Mouse (Mus musculus): ENCODE data around the gene Sdad1. TPM values are rescaled to one million over a fixed set of nuclear protein-coding genes. Genes with fewer than 3 reads are reported as not detected.
"Not testable (repeated sequence)": the region's sequence is repeated elsewhere in the genome, so short reads cannot be mapped to it uniquely, and the experiment has no call there.

Gene Sdad1
- 10 to 100 TPM; 12.4 to 13.9 TPM for total RNA-seq (2021)
- long read RNA-seq, experiment 1, partial matches to known transcripts, result 0 of 3 reads
- long read RNA-seq, experiment 1, other reads (novel, unspliced or antisense), result 3 of 3 reads
- long read RNA-seq, experiment 2, full-length matches to known transcripts, result 6 of 7 reads
- long read RNA-seq, experiment 2, partial matches to known transcripts, result 0 of 7 reads
- long read RNA-seq, experiment 2, other reads (novel, unspliced or antisense), result 1 of 7 reads

DNA sequence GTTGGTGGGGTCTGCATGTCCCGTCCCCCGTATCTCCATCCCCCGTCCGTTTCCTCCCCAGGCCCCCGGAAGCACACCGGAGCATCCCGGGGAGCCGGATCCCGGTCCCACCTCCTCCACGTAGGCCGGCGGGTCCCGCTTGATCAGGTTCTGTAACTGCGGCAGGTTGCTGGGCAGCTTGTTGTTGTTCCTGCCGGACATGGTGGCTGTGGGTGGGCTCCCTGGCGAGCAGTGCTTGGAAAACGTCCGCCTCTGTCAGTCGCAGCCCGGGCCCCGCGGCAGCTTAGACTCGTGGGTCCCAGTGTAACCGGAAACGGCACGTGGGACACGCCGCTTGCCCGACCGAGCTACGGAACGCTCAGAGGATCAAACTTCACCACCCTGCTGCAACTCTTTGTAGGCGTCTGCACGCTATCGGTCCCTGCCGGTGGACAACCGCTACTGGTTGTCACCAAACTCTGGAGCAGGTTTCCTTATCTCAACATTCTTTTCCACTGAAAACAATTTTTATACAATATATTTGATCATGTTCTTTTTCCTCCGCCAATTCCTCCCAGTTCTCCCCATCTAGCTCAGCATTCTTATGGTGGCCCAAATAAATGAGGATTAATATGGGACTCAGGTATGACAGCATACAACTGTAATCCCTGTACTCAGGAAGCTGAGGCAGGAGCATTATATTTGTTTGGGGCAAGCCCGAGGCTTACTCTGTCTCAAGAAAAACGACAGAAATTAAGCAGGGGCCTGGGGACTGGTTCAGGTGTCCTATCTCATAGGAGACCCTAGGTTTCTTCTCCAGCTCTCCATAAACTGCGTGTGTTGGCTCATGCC, at the start of gene Sdad1:
Gene Sdad1, minus strand, starts transcription at position 799 of the 831 bp plus-strand sequence.
- DNase-seq, result peak; percentile 86 to 93
- intact Hi-C loops (cut with DNase I), result loop anchor here (1.0 to 5.0 kb wide), 2 partner anchors 88 to 197 kb away; partner anchors contain the start of gene Scarb2

DNA sequence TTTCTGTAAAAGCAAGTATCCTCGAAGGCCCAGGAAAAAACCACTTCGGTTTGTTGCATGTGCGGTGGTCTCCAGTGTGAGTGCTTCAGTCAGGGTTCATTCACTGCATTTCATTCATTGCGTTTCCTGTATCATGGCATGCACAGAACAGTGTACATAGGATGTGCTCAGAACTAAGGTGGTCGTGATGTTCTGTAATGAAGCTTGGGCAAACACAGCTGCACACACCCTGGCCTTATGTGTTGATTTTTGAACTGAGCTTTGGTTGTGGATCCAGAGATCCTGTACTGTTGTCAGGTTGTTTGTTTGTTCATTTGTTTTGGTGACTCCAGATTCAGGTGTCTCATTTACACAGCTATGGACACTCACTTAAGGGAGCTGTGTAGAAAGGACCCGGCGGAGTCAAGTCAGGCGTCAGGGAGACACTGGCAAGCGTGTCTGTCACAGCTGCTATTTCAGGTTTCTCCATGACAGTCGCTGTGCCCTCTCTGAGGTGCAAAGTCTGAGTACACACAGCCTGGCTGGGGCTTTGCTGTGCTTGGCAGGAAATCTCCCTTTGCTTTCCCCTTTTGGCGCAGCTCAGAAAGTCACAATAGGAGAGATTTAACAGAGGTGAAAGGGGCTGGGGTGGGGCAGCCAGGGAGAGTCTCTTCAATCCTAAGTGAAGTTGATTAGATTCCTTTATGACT, 48.6 kb upstream of the Sdad1 start:
- intact Hi-C loops (cut with DNase I), result no loop called here
- DNase-seq, result no peak

DNA sequence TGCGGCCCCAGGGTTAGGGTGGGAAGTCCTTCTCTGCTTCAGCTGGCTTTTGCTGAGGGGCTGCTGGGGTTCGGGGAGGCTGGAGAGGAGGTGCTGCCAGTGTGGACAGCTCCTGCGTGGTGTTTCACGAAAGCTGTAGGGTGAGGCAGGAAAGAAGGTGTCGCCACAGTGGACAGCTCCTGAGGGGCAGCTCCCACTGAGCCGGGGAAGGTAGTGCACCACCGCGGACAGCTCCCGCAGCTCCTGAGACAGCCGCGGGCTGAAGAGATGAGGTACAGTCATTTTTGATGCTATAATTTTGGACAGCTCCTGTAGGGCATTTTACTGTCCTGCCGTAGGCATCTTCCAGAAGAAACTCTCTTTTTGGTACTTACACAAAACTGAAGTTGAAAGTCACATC, 47.8 kb upstream of the Sdad1 start:
- intact Hi-C loops (cut with DNase I), result no loop called here
- peak in 1 of 2 experiments; percentile 48 for DNase-seq

DNA sequence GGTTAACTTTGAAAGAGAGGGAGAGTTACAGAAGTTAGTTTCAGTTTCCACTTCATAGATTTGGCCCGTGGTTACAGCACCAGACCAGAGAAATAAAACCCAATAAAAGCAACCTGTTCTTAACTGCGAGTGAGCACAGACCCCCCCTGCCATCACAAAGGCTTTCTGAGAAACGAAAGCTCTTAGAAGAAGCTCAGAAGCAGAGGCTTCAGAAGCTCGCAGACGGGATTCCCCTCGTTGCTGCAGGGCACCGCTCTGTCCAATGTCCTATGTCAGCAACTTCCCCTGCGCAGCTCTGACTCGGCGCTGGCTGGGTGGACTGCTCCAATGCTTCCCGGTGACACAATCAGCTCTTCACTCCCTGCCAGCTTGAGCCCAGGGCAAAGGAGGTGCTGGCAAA, 43.2 kb upstream of the Sdad1 start:
- intact Hi-C loops (cut with DNase I), result loop anchor here (2.0 kb wide), 1 partner anchor 31 kb away; no protein-coding TSS in a partner anchor
- peak; percentile 52 to 70 for DNase-seq

GRCm38 (mm10) chr5:92352716-92353115, 42.4 kb upstream of the Sdad1 start:
- intact Hi-C loops (cut with DNase I), result loop anchor here (2.0 kb wide), 1 partner anchor 30 kb away; no protein-coding TSS in a partner anchor
- DNase-seq, result not testable (repeated sequence)

DNA sequence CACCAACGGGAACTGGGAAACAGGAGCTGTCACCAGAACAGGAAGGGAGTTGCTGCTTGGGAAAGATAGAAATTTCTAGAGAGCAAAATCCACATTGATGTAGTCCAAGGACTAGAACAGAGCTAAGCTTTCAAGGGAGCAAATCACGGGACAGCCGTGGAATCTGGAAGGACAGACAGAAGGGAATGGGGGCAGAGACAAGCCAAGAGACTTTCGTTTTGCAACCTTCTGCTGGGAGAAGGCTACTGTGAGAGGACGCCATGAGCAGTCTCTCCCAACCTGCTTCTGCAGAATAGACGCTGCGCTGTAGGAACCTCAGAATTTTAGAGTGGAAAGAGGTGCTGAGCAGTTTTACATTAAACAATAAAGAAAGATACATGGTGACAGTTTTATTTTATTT, 39.5 kb upstream of the Sdad1 start:
- intact Hi-C loops (cut with DNase I), result no loop called here
- DNase-seq, result no peak

- intact Hi-C loops (cut with DNase I), result no loop called here
- DNase-seq, result peak; percentile 29 to 48
Observed at GRCm38 (mm10) chr5:92348794-92349413, 38.6 kb upstream of the Sdad1 start, which contains the start of gene Cxcl10. Gene Cxcl10, minus strand, starts transcription at chr5:92348889.

DNA sequence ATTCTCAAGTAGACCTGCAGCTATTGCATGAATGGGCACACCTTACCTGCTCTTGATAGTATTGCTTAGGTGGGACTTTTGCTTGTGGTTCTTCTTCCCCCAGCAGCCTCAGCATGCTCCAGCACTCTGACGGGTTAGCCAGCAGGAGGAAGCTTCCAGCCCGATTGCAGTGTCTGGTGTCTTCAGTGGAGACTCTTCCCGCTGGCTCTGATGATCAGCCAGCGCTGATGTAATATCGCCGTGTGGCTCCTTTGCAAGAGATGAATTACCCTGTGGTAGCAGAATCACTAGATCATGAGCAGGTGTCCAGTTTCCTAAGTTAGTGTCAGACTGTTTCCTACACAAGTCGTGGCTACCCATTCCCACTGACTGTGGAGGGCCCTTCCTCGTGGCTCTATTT, 34.7 kb upstream of the Sdad1 start:
- DNase-seq, result no peak
- intact Hi-C loops (cut with DNase I), result no loop called here

DNA sequence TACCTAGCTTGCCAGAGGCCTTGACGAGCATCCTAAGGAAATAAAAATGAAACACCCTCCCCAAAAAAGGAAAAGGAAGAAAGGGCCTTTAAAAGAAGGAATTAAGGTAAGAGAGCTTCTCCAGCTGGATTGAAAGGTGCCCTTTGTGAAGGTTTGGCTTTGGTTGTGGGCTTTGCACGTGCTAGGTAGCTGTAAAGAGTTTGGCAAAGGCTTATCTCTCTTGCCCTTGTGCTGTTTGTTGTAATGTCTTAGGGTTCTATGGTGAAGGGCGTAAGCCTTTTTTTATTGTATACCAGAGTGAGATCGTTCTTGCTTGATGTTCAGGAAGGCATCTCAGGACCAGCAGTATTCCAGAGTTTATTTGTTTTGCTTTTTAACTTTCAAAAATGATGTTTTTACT, 30.3 kb upstream of the Sdad1 start:
- intact Hi-C loops (cut with DNase I), result no loop called here
- DNase-seq, result no peak

- intact Hi-C loops (cut with DNase I), result no loop called here
- DNase-seq, result no peak
Observed at GRCm38 (mm10) chr5:92336743-92337142, 26.5 kb upstream of the Sdad1 start.

- intact Hi-C loops (cut with DNase I), result no loop called here
- peak; percentile 47 to 64 for DNase-seq
Observed at GRCm38 (mm10) chr5:92332359-92332840, 22.1 kb upstream of the Sdad1 start.

GRCm38 (mm10) chr5:92331635-92332338, 21.5 kb upstream of the Sdad1 start, which contains the start of gene Art3:
Gene Art3, plus strand, starts transcription at chr5:92331827.
- intact Hi-C loops (cut with DNase I), result no loop called here
- DNase-seq, result peak in 1 of 2 experiments; percentile 16

- intact Hi-C loops (cut with DNase I), result no loop called here
- no peak for DNase-seq
Observed at GRCm38 (mm10) chr5:92331122-92331521, 20.8 kb upstream of the Sdad1 start.

GRCm38 (mm10) chr5:92327929-92328328, 17.6 kb upstream of the Sdad1 start, which contains the start of gene Cxcl9:
Gene Cxcl9, minus strand, starts transcription at chr5:92328079.
- DNase-seq, result no peak
- intact Hi-C loops (cut with DNase I), result no loop called here

GRCm38 (mm10) chr5:92327367-92327766, 17.1 kb upstream of the Sdad1 start:
- DNase-seq, result no peak
- intact Hi-C loops (cut with DNase I), result no loop called here

GRCm38 (mm10) chr5:92323264-92323663, 13.0 kb upstream of the Sdad1 start:
- peak; percentile 73 to 79 for DNase-seq
- intact Hi-C loops (cut with DNase I), result loop anchor here (2.0 kb wide), 1 partner anchor 30 kb away; no protein-coding TSS in a partner anchor

GRCm38 (mm10) chr5:92322612-92323011, 12.3 kb upstream of the Sdad1 start:
- intact Hi-C loops (cut with DNase I), result loop anchor here (2.0 kb wide), 1 partner anchor 30 kb away; no protein-coding TSS in a partner anchor
- DNase-seq, result no peak

DNA sequence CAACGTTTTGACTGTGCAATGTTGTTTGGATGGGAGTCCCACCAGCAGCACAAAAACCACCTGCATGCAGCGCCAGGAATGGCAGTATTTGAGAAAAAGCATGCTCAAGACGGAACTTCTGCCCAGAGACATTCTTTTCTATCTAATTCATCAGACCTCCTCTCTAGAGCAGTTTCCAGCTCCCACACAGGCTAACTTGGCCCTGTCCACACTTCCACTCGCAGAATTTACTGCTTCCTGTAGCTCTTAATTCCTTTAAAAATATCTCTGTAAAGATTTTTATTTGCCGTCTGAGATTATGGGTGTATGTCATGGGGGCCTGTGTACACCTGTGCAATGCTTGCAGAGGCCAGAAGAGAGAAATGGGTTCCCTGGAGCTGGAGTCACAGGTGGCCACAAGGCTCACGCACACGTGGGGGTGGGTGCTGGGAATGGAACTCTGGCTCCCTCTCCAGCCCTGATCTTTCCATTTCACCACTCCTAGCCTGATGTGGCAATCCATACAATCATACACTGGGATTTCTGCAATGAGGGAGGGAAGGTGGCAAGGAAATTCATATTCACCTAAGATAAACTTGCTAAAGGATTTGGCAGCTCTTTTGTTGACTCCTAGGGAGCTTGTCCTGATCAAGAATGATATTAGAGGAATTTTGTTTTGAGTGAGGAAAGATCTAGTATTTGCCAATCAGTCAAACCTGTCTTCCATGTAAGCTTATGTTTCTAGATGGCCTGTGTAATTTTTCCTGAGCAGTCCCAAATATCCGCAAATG, 11.5 kb upstream of the Sdad1 start:
- intact Hi-C loops (cut with DNase I), result loop anchor here (2.0 kb wide), 1 partner anchor 31 kb away; no protein-coding TSS in a partner anchor
- no peak for DNase-seq

DNA sequence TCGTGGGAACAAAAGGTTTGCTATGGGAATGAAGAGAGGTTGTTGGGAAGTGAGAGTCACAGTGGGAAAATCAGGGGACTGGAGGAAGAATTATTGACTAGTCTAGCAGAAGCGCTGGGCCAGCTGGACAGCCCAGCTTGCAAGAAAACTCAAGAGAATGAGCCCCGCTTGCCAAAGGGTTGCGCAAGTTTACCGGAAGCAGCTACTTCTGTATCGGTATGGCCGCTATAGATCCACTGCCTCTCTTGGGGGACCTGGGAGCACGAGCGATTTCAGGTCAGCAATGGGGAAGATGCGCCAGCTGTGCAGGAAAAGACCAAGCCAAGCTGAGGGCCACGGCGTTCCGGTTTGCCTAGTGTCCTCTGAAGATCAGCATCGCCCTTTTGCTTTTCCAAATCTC, 8.3 kb upstream of the Sdad1 start:
- intact Hi-C loops (cut with DNase I), result no loop called here
- no peak for DNase-seq
